Mouse (Mus musculus): ENCODE measurements around the gene Lcp1.

DNA sequence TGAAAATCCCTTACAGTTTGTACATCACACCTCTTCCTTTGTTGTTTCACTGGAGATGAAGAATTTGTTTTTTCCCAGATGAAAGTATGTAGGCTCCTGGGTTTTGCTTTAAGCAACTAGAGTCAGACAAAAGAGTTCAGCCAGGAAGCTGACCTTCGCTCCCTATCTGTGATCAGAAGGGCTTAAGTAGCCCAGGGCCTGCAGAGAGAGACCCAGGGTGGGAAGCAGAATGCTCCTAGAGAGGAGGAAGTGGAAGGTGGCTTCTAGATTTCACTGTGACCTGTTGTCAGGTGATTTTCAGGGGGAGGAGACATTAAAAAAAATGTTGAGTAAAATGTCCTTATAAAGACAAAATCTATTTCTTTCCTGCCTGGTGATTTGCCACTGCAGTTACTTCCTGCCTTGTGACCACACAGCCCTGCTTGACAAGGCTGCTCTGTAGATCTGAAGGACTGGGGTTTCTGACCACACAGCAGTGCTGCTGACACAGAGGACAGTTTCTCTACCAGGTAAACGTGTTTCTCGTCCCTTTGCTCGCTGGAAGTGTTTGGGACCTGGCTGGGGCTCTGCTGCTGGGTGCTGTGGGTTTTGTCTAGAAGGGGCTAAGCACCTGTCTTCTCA is 45.6 kb downstream of the Lcp1 start:
- TF ChIP-seq CTCF (conservative IDR thresholded peaks at IDR 0.05; ENCODE audit: low read length) (no peak), NANOG (IDR thresholded peaks at IDR 0.05; ENCODE audit: borderline replicate concordance, low read length) (no peak)

Data from E14TG2a.4 (cell line).